Mouse (Mus musculus): ENCODE results near the gene Arid1b.

DNA sequence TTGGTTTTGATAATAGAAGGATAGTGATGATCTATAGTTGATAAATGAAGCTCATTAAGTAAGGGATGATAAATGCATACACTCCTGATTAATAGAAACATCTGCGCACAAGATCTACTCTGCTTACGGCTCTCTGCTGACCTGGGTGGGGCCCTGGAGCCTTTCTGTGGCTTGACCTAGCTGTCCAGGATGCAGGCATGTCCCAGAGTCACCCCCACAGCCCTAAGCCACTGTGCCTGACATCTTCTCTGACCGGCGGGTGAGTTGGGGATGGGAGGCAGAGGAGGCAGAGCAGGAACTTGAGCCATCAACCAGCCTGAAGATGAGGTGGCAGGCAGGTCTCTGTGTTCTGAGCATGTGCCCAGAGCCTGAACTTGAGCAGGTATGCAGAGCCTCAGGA is 136.0 kb downstream of the Arid1b start:
- TF ChIP-seq CTCF (IDR thresholded peaks at IDR 0.05) (no peak), EP300 (IDR thresholded peaks at IDR 0.05) (no peak)

Data from lung, postnatal 0 days (tissue).